Mouse (Mus musculus) cerebellum, adult 18-20 months (tissue): ENCODE measurements around the gene Atp1b3.
"Not testable (repeated sequence)": the region's sequence is repeated elsewhere in the genome, so short reads cannot be mapped to it uniquely, and the experiment has no call there.

Source experiments
- DNase-seq, 2 experiments: peaks; one replicate each; pipeline ENCODE4 v3.0.0; 2021

The Atp1b3 gene

GRCm38 (mm10) chr9:96364141-96364838, at the start of gene Atp1b3:
TSS of gene Atp1b3 (minus strand) at chr9:96364442.
- DNase-seq: peak; percentile 98 to 100

GRCm38 (mm10) chr9:96412821-96413405, 48.7 kb upstream of the Atp1b3 start:
- DNase-seq: no peak

- no peak for DNase-seq
Observed at GRCm38 (mm10) chr9:96404312-96404711, 40.1 kb upstream of the Atp1b3 start.

GRCm38 (mm10) chr9:96399916-96400315, 35.7 kb upstream of the Atp1b3 start:
- not testable (repeated sequence) for DNase-seq

GRCm38 (mm10) chr9:96399425-96399878, 35.2 kb upstream of the Atp1b3 start:
- DNase-seq: no peak

- no peak for DNase-seq
Observed at GRCm38 (mm10) chr9:96398614-96399013, 34.4 kb upstream of the Atp1b3 start.

GRCm38 (mm10) chr9:96398165-96398564, 33.9 kb upstream of the Atp1b3 start:
- DNase-seq: no peak

GRCm38 (mm10) chr9:96394910-96395690, 30.9 kb upstream of the Atp1b3 start:
- DNase-seq: no peak

GRCm38 (mm10) chr9:96393731-96394235, 29.5 kb upstream of the Atp1b3 start:
- DNase-seq: no peak

GRCm38 (mm10) chr9:96393112-96393511, 28.9 kb upstream of the Atp1b3 start:
- DNase-seq: no peak

- no peak for DNase-seq
Observed at GRCm38 (mm10) chr9:96391921-96392320, 27.7 kb upstream of the Atp1b3 start.

- DNase-seq: no peak
Observed at GRCm38 (mm10) chr9:96383714-96384487, 19.7 kb upstream of the Atp1b3 start.

- DNase-seq: no peak
Observed at GRCm38 (mm10) chr9:96382756-96383155, 18.5 kb upstream of the Atp1b3 start.

- DNase-seq: no peak
Observed at GRCm38 (mm10) chr9:96381393-96381792, 17.2 kb upstream of the Atp1b3 start.

- DNase-seq: no peak
Observed at GRCm38 (mm10) chr9:96379551-96379950, 15.3 kb upstream of the Atp1b3 start.

GRCm38 (mm10) chr9:96378747-96379146, 14.5 kb upstream of the Atp1b3 start:
- DNase-seq: no peak

- DNase-seq: no peak
Observed at GRCm38 (mm10) chr9:96377096-96377495, 12.9 kb upstream of the Atp1b3 start.

GRCm38 (mm10) chr9:96375819-96376218, 11.6 kb upstream of the Atp1b3 start:
- no peak for DNase-seq

GRCm38 (mm10) chr9:96371075-96371474, 6.8 kb upstream of the Atp1b3 start:
- no peak for DNase-seq

- DNase-seq: no peak
Observed at GRCm38 (mm10) chr9:96369654-96370384, 5.6 kb upstream of the Atp1b3 start.

GRCm38 (mm10) chr9:96365271-96365872, 1.1 kb upstream of the Atp1b3 start:
- DNase-seq: peak in 1 of 2 experiments; percentile 12
